Mouse (Mus musculus): Measurements from ENCODE around the gene Itm2b. TPM values are rescaled to one million over a fixed set of nuclear protein-coding genes. Genes with fewer than 3 reads are reported as not detected.
A peak's percentile ranks its signal among the peaks of the same experiment; 100 is the strongest.

Itm2b gene
- polyA plus RNA-seq, 1 experiment from 2014 or later: 226 TPM

DNA sequence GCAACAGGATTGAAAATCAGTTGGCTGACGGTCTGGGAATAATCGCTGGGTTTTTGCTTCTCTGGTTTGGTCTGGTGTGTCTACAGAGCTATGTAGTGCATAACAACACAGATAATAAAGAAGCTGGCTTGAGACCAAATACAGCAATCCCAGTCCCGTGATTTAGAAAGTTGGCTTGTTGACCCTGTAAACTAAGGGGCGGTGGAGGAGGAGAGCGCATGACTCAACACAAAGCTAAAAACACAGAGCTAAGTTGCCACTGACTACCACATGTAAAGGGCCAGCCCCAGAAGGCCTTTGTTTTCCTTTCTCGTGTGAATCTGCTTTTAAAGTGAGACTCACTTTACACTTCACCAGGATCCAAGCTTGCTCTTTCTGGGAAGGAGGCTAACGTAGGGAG, 3.5 kb upstream of the Itm2b start:
- peaks cover 29% of the 10 kb centered on the region for H3K4me1 ChIP-seq
- H3K9me3 ChIP-seq (replicated peaks): no peaks in the 10 kb centered on the region
- WGBS: 53% methylated on average over 7 of the region's 7 CpGs
- H3K27ac ChIP-seq (replicated peaks): peak overlapping the region; percentile 57
- 0 out of 2 replicates have a peak, but pooled peaks cover 5% of the 10 kb centered on the region for H3K27me3 ChIP-seq (ENCODE audit: low read depth, poor library complexity, severe bottlenecking)
- no peak for DNase-seq (ENCODE audit: low spot score)
- H3K36me3 ChIP-seq: no peaks in the 10 kb centered on the region
- H3K4me3 ChIP-seq: no peak overlapping the region

DNA sequence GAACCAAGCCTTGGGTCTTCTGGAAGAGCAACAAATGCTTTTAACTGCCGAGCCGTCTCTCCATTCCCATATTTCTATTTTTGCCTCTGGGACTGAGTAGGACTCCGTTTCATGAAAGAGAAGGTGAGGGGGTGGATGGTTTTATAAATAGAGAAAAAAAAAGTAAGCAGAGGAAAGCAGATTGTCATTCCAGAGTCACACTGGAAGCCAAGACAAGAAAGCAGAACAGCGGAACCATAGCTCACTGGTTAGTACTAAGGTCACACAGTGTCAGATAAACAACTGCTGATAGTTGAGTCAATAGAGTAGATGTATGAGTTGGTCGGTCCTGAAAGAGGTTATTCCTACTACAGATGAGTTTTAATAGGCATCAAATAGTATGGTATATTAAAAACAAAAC, 1.4 kb upstream of the Itm2b start:
- DNase-seq (ENCODE audit: low spot score): no peak
- Histone ChIP-seq H3K4me1 (peaks cover 45% of the 10 kb centered on the region), H3K4me3 (no peak overlapping the region), H3K36me3 (no peaks in the 10 kb centered on the region), H3K27ac (replicated peaks) (no peak overlapping the region), H3K9me3 (replicated peaks) (no peaks in the 10 kb centered on the region), H3K27me3 (ENCODE audit: low read depth, poor library complexity, severe bottlenecking) (0 out of 2 replicates have a peak, but pooled peaks cover 5% of the 10 kb centered on the region)
- 84% methylated on average over 5 of the region's 5 CpGs for WGBS

DNA sequence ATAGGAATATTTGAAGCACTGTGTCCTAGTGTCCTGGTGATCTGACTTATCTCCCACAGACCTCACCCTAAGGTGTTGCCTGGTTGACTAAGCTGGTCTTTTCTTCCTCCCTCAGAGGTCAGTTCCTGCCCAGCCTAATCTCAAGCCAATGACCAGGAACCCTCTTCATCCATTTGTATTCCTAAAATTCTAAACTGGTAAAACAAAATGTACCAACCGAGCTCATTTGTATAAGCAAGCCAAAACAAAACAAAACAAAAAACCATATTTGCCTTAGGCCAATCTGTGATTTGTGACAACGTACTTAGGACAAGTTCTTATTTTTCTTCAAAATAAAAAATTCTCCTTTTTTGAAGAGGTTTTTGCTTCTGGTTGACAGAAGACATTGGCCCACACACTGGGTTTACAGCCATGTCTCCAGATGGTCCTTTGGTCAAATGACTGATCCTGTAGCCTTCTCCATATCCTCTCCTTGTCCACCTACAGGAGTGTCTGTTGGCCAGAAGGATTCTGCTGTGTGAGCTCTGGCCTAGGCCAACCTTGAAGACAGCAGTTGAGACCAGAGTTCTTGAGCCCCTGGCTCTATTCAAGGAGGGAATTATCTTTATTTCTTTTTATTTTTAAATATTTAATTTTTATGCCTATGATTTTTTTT, 758 bp upstream of the Itm2b start:
- Histone ChIP-seq H3K27ac (replicated peaks) (peak overlapping the region; percentile 96), H3K4me3 (peak overlapping the region; percentile 91), H3K27me3 (ENCODE audit: low read depth, poor library complexity, severe bottlenecking) (0 out of 2 replicates have a peak, but pooled peaks cover 5% of the 10 kb centered on the region)

DNA sequence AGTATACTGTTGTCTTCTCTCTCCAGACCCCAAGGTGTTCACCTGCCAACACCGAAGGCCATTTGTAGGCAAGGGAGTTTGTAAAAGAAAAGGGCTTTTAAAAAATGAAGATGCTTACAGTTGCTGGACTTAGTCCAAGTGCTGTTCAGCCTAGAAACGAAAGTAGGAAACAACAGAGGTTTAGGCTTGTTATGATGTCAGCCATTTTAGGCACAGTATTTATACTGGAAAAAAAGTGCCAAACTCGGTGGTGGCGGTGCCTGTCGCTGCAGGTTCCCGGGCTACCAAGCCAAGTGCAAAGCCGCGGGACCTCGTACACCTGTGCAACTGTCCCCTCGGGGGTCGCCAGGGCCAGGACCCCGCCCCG, 560 bp downstream of the Itm2b start:
- DNase-seq (ENCODE audit: low spot score): no peak
- Histone ChIP-seq H3K4me3 (peak overlapping the region; percentile 91), H3K9me3 (replicated peaks) (no peaks in the 10 kb centered on the region), H3K4me1 (peaks cover 48% of the 10 kb centered on the region), H3K27me3 (ENCODE audit: low read depth, poor library complexity, severe bottlenecking) (no peaks in the 10 kb centered on the region), H3K36me3 (peaks cover under 1% of the 10 kb centered on the region; the same call in 1 of the 2 replicates), H3K27ac (replicated peaks) (peak overlapping the region; percentile 96)
- WGBS: under 1% methylated on average over 13 of the region's 13 CpGs

More for the DNA sequence above, 758 bp upstream of the Itm2b start:
- 75% methylated on average over 2 of the region's 2 CpGs for WGBS
- DNase-seq (ENCODE audit: low spot score): no peak
- Histone ChIP-seq H3K4me1 (peaks cover 48% of the 10 kb centered on the region), H3K36me3 (no peaks in the 10 kb centered on the region), H3K9me3 (replicated peaks) (no peaks in the 10 kb centered on the region)

DNA sequence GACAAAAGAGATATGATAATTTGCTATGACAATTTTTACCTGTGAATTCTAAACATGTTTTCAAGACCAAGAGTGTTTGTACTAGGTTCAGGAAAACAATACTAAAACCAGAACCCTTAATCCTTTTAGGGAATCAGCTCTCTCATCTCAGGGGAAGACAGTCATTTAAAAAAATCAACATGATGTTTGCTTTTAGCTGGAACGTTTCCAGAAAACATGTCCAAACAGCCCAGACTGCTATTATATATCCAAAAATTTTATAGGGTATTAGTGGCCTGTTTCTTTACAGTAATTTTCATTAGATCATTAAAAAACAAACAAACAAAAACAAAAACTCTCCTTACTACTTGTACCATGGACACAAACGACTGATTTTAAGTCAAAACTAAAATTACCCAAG, 1.3 kb downstream of the Itm2b start:
- WGBS: 52% methylated on average over 2 of the region's 2 CpGs
- Histone ChIP-seq H3K27ac (replicated peaks) (no peak overlapping the region), H3K4me3 (peak overlapping the region; percentile 91), H3K9me3 (replicated peaks) (no peaks in the 10 kb centered on the region), H3K27me3 (ENCODE audit: low read depth, poor library complexity, severe bottlenecking) (no peaks in the 10 kb centered on the region), H3K36me3 (peaks cover 5% of the 10 kb centered on the region), H3K4me1 (peaks cover 42% of the 10 kb centered on the region)
- DNase-seq (ENCODE audit: low spot score): no peak

DNA sequence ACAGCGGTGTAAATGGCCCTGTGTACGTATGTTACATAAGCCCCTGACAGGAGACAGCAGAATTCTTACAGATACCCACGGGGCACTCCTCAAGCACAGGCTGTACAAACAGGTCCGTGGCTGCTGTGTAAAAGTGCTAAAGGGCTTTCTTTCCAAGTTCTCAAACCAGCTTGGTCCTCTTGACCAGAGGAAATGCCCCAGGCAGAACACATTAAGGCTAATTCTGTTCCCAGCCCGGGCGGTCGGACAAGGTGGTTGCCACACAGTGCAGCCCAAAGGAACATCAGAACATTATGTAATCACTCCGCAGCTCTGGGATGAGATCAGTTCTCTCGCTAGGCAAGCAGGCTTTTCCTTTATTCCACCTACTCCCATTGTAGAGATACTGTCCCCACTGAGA, 2.4 kb downstream of the Itm2b start:
- 78% methylated on average over 9 of the region's 9 CpGs for WGBS
- DNase-seq (ENCODE audit: low spot score): no peak
- peaks cover 14% of the 10 kb centered on the region for H3K36me3 ChIP-seq
- H3K27ac ChIP-seq (replicated peaks): no peak overlapping the region
- H3K9me3 ChIP-seq (replicated peaks): no peaks in the 10 kb centered on the region
- no peaks in the 10 kb centered on the region for H3K27me3 ChIP-seq (ENCODE audit: low read depth, poor library complexity, severe bottlenecking)
- H3K4me3 ChIP-seq: no peak overlapping the region
- peaks cover 39% of the 10 kb centered on the region for H3K4me1 ChIP-seq

DNA sequence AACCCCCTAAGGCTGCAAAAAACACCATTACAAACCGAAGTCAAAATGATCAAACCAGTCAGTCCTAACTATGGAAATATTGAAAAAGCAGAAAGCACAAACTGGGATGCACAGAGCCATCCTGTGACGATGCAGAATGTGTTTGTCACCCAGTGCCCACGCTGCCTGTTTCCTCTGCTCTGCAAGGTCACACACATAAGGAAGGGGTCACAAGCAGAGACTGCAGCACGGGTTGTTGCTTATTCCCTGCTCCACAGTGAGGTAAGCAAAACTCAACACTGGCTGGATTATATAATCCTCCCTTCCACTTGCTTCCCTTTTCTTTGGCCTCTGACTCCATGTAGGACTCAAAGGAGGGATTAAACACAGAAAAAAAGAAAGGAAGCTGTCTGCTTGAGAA, 3.5 kb downstream of the Itm2b start:
- no peaks in the 10 kb centered on the region for H3K9me3 ChIP-seq (replicated peaks)
- H3K36me3 ChIP-seq: peaks cover 14% of the 10 kb centered on the region
- DNase-seq (ENCODE audit: low spot score): no peak
- no peak overlapping the region for H3K27ac ChIP-seq (replicated peaks)
- H3K27me3 ChIP-seq (ENCODE audit: low read depth, poor library complexity, severe bottlenecking): no peaks in the 10 kb centered on the region
- WGBS: 68% methylated on average over 4 of the region's 4 CpGs
- peaks cover 39% of the 10 kb centered on the region for H3K4me1 ChIP-seq
- no peak overlapping the region for H3K4me3 ChIP-seq

DNA sequence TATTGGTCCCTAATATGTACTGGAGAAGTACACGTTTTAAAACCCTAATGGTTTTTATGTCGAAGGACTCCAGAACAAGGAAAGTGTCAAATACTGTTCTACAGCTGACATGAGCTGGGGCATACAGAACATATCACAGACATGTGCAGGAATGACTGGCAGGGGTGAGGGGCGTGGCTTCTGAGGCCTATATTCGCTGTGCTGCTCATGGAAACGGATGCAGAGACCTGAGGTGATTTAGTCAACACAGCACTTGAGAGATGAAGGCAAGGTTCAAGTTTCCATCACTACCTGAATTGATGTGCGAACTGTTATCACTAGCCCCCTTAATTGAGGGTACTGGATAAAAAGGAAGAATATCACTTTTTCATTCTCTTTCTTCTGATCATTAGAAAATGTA, 7.3 kb downstream of the Itm2b start:
- H3K4me3 ChIP-seq: no peak overlapping the region
- H3K27ac ChIP-seq (replicated peaks): no peak overlapping the region
- H3K4me1 ChIP-seq: peaks cover 16% of the 10 kb centered on the region
- H3K27me3 ChIP-seq (ENCODE audit: low read depth, poor library complexity, severe bottlenecking): no peaks in the 10 kb centered on the region
- no peak for DNase-seq (ENCODE audit: low spot score)
- WGBS: 88% methylated on average over 6 of the region's 6 CpGs
- no peaks in the 10 kb centered on the region for H3K9me3 ChIP-seq (replicated peaks)
- peaks cover 14% of the 10 kb centered on the region for H3K36me3 ChIP-seq

DNA sequence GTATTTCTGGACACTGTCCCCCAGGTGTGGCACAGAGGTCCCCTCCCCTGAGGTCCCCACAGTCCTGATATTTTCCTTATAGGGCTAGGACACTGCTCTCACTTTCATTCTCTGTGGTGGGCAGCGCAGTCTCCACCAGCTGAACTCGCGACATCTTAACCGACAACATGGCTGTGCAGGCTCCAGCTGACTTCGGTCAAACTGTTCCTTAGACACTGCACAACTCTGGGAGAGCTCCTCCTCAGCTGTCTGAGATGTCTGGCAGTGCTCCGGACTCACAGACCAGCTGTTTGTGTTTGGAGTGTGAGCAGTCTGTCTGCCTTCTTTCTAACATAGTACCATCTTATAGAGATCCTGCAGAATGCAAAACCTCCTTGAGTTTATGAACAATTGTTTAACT, 8.2 kb downstream of the Itm2b start:
- no peak for DNase-seq (ENCODE audit: low spot score)
- Histone ChIP-seq H3K4me3 (no peak overlapping the region), H3K9me3 (replicated peaks) (no peaks in the 10 kb centered on the region), H3K27ac (replicated peaks) (no peak overlapping the region), H3K27me3 (ENCODE audit: low read depth, poor library complexity, severe bottlenecking) (no peaks in the 10 kb centered on the region), H3K36me3 (peaks cover 14% of the 10 kb centered on the region), H3K4me1 (peaks cover 11% of the 10 kb centered on the region; the same call in 1 of the 2 replicates)
- 89% methylated on average over 6 of the region's 6 CpGs for WGBS

DNA sequence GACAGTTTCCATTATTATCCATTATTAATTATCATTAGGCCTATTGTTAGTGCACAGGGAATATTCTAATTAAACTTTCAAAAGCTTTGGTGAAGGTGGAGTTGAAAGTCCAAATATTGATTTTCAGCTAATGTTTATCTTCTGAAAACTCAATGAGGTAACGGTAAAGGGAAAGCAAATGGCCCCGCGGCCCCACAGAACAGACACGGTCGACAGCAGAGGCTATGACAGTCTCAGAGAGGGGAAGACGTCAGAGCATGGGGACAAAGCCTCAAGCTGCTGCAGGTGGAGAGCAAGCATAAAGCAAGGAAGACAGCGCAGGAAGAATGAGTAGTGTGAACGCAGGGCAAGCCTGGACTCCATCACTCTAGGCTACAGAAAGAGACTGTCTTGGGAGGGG, 9.2 kb downstream of the Itm2b start:
- no peak for DNase-seq (ENCODE audit: low spot score)
- H3K27me3 ChIP-seq (ENCODE audit: low read depth, poor library complexity, severe bottlenecking): no peaks in the 10 kb centered on the region
- H3K9me3 ChIP-seq (replicated peaks): no peaks in the 10 kb centered on the region
- no peak overlapping the region for H3K27ac ChIP-seq (replicated peaks)
- H3K4me3 ChIP-seq: no peak overlapping the region
- WGBS: 84% methylated on average over 8 of the region's 8 CpGs
- H3K36me3 ChIP-seq: peaks cover 21% of the 10 kb centered on the region
- peaks cover 4% of the 10 kb centered on the region; the same call in 1 of the 2 replicates for H3K4me1 ChIP-seq

DNA sequence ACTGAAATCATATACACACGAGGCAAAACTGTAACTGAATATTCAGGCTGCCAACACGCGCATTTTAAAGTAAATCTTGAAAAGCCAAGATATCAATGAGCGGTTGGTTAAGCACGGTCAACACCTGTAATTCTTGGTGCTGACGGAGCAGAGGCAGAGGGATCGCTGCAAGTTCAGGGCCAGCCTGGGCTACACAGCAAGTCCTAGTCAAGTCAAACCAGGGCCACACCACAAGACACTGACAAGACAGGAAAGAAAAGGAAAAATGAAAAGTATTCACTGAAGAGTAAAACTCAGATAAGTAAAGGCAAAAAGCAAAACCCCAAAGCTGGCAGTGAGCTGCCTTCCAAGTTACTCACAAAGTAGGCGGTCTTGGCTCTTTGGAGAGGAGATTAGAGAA, 9.6 kb downstream of the Itm2b start:
- Histone ChIP-seq H3K27ac (replicated peaks) (no peak overlapping the region), H3K4me1 (peaks cover 4% of the 10 kb centered on the region; the same call in 1 of the 2 replicates), H3K27me3 (ENCODE audit: low read depth, poor library complexity, severe bottlenecking) (no peaks in the 10 kb centered on the region), H3K4me3 (no peak overlapping the region), H3K9me3 (replicated peaks) (no peaks in the 10 kb centered on the region), H3K36me3 (peaks cover 25% of the 10 kb centered on the region)
- 95% methylated on average over 8 of the region's 8 CpGs for WGBS
- no peak for DNase-seq (ENCODE audit: low spot score)

DNA sequence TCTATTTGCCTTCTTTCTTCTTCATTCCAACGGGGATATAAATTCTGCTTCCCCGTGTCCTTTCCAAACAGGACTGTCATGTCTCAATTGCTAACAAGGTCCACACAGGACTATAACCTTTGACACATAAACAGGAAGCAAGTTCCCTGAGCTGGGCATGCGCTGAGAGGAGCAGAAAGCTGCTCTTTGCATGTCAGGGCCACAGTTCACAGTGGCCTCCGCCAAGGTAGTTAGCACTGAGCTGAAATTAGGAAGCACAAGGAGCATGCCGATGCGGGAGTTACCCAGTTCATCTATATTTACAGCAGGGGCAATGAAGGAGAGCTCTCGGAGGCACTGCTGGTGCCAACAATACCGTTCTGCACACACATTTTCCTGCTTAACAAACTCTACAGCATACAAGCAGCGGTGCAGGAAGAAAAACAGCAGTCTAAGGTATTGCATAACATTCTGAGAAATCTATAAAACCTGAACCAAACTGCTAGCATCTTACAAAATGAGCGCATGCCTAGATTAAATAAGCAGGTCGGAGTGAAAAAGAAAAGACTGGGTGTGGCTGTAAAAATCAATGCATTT, 10.7 kb downstream of the Itm2b start:
- Histone ChIP-seq H3K27me3 (ENCODE audit: low read depth, poor library complexity, severe bottlenecking) (no peaks in the 10 kb centered on the region), H3K36me3 (peaks cover 25% of the 10 kb centered on the region), H3K4me1 (peaks cover 4% of the 10 kb centered on the region; the same call in 1 of the 2 replicates), H3K4me3 (no peak overlapping the region), H3K9me3 (replicated peaks) (no peaks in the 10 kb centered on the region), H3K27ac (replicated peaks) (no peak overlapping the region)
- DNase-seq (ENCODE audit: low spot score): no peak
- 85% methylated on average over 11 of the region's 11 CpGs for WGBS

DNA sequence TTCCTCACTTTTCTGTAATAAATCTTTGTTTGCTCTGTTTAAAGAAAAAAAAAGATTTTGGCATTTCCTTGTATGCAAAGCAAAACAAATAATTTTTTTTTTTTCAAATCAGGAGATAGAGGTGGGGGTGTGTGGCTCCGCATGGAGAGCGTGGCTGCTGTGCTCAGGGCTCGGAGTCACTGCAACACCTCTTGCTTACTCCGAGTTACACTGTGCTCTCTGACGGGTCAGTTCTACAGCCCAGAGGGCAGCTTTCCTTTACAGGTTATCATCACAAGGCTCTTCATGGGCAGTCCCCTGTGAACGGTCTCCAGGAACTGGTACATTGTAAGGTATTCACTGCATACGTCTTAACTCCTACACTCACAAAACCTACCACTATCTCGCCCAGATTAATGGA, 11.5 kb downstream of the Itm2b start:
- Histone ChIP-seq H3K36me3 (peaks cover 21% of the 10 kb centered on the region), H3K27ac (replicated peaks) (no peak overlapping the region), H3K4me3 (no peak overlapping the region), H3K4me1 (peaks cover 4% of the 10 kb centered on the region; the same call in 1 of the 2 replicates), H3K27me3 (ENCODE audit: low read depth, poor library complexity, severe bottlenecking) (no peaks in the 10 kb centered on the region), H3K9me3 (replicated peaks) (no peaks in the 10 kb centered on the region)
- DNase-seq (ENCODE audit: low spot score): no peak
- 89% methylated on average over 8 of the region's 8 CpGs for WGBS
